Mouse (Mus musculus) C2C12 (cell line): Measurements from ENCODE around the gene Slc39a7.

Experiments
- CEBPB ChIP-seq: IDR thresholded peaks from one replicate; pipeline ENCODE4 v1.6.1; 2011; ENCODE audit warnings: low read depth, mild to moderate bottlenecking, control low read depth, moderate library complexity
- CTCF ChIP-seq: IDR thresholded peaks from one replicate; pipeline ENCODE4 v1.5.1; 2011; ENCODE audit not compliant: control insufficient read depth, insufficient read depth, insufficient read length
- FOSL1 ChIP-seq: IDR thresholded peaks from one replicate; pipeline ENCODE4 v1.8.0; 2011; ENCODE audit warnings: mild to moderate bottlenecking, low read length; ENCODE audit not compliant: poor library complexity, insufficient read depth, severe bottlenecking
- MAX ChIP-seq: IDR thresholded peaks from one replicate; pipeline ENCODE4 v1.6.1; 2011; ENCODE audit warnings: mild to moderate bottlenecking, control low read depth
- MYOD1 ChIP-seq: IDR thresholded peaks from one replicate; pipeline ENCODE4 v1.6.1; 2011; ENCODE audit warnings: low read depth; ENCODE audit not compliant: control insufficient read depth, insufficient read length
- MYOG ChIP-seq: IDR thresholded peaks from one replicate; pipeline ENCODE4 v1.6.1; 2011; ENCODE audit not compliant: control insufficient read depth, insufficient read length; ENCODE audit errors: extremely low read depth
- USF1 ChIP-seq: IDR thresholded peaks from one replicate; pipeline ENCODE4 v1.6.1; 2011; ENCODE audit warnings: low read depth, mild to moderate bottlenecking, control low read depth, moderate library complexity

GRCm38 (mm10) chr17:34045941-34046340, 14.5 kb upstream of the Slc39a7 start:
- TF ChIP-seq CTCF (no peak), MAX (no peak), CEBPB (no peak), MYOG (no peak), USF1 (no peak), MYOD1 (no peak), FOSL1 (no peak)
